ENCODE assay signal across 12 mouse cellular contexts in genomic region chr5:139147178-139148078, GRCm38 (mm10). TPM values are rescaled to one million over a fixed set of nuclear protein-coding genes. Genes with fewer than 3 reads are reported as not detected.
A peak's percentile ranks its signal among the peaks of the same experiment; 100 is the strongest.
DNase-seq lines count a peak whose midpoint lies in the region; ATAC-seq and TF ChIP-seq lines count a peak whose summit lies in the region.
"Had no signal": no experiment of that assay in that cellular context is flagged by ENCODE, and none has a peak within 500 bp of the region (broad histone marks: within the 10 kb centered on the region; RNA-seq: fewer than 3 reads in every experiment).

No protein-coding gene starts in this region.

- no peaks in the 10 kb centered on the region for H3K9me3 ChIP-seq in kidney, embryonic 16.5 days (ENCODE audit: low read length)
- H3K9me3 ChIP-seq: hindbrain, embryonic 12.5 days had no signal

- no peaks in the 10 kb centered on the region for H3K36me3 ChIP-seq in kidney, adult 2 months (ENCODE audit: control insufficient read depth, insufficient read depth, low read length)
- 0 out of 2 replicates have a peak, but pooled peaks cover 9% of the 10 kb centered on the region for H3K36me3 ChIP-seq in kidney, embryonic 16.5 days (ENCODE audit: insufficient read depth, low read length)

- no peak overlapping the region for H3K4me2 ChIP-seq in kidney, embryonic 16.5 days (replicated peaks; ENCODE audit: low read depth, low read length)
- H3K4me2 ChIP-seq: hindbrain, embryonic 12.5 days had no signal

- WGBS in kidney, adult 2 months, result 93% methylated on average over 14 of the region's 14 CpGs
- 91% methylated on average over 14 of the region's 14 CpGs for WGBS in kidney, embryonic 16.5 days

- intact Hi-C loops in gastrocnemius, adult 2 months (cut with DNase I), result no loop called here

- ATAC-seq in kidney, embryonic 16.5 days (ENCODE audit: low FRiP score, low TSS enrichment), result no peak

- no peak overlapping the region for H3K9ac ChIP-seq in kidney, embryonic 16.5 days (replicated peaks; ENCODE audit: low read length)
- H3K9ac ChIP-seq: hindbrain, embryonic 12.5 days had no signal

- H3K4me3 ChIP-seq in kidney, adult 2 months (ENCODE audit: insufficient read depth, low read depth, low read length), result no peak overlapping the region
- no peak overlapping the region for H3K4me3 ChIP-seq in kidney, embryonic 16.5 days (ENCODE audit: low read length)
- H3K4me3 ChIP-seq in gastrocnemius, adult 2 months, result no peak overlapping the region
- H3K4me3 ChIP-seq: hindbrain, embryonic 12.5 days had no signal

- peak overlapping the region; percentile 81; the same call in 1 of the 2 replicates for H3K27ac ChIP-seq in kidney, adult 2 months (ENCODE audit: insufficient read depth, low read depth, low read length)
- no peak overlapping the region for H3K27ac ChIP-seq in kidney, embryonic 16.5 days (ENCODE audit: low read length)
- no peak overlapping the region for H3K27ac ChIP-seq in gastrocnemius, adult 2 months
- H3K27ac ChIP-seq: hindbrain, embryonic 12.5 days had no signal

- peak; percentile 65 for DNase-seq in cerebellum, adult 11-12 months
- no peak for DNase-seq in cerebellum, adult 8-10 months
- no peak for DNase-seq in kidney, adult 2 months
- peak; percentile 40 to 41 for DNase-seq in right cerebral cortex, adult 2 months (ENCODE audit: low spot score in 2 of 2)
- DNase-seq in right cerebral cortex, postnatal 14 days, result no peak
- no peak for DNase-seq in urinary bladder, postnatal 4 days (ENCODE audit: low spot score in 2 of 2)
- no peak for DNase-seq in gastrocnemius, adult 2 months
- DNase-seq: liver; thymus, adult 2 months had no signal

- TF ChIP-seq POLR2A in kidney, adult 2 months (IDR thresholded peaks at IDR 0.05; ENCODE audit: low read depth, low read length), result no peak

- TF ChIP-seq CTCF in kidney, adult 2 months (conservative IDR thresholded peaks at IDR 0.05; ENCODE audit: insufficient read depth, insufficient read length, low read depth, low read length), result no peak
- no peak for TF ChIP-seq CTCF in gastrocnemius, adult 2 months (IDR thresholded peaks at IDR 0.05)

- no peaks in the 10 kb centered on the region for H3K27me3 ChIP-seq in kidney, adult 2 months (replicated peaks; ENCODE audit: control insufficient read depth, insufficient read depth, low read length)
- no peaks in the 10 kb centered on the region for H3K27me3 ChIP-seq in kidney, embryonic 16.5 days (ENCODE audit: insufficient read depth, low read length)
- H3K27me3 ChIP-seq: hindbrain, embryonic 12.5 days; megakaryocyte, embryonic 14.5 days had no signal

- peaks cover 3% of the 10 kb centered on the region; the same call in 1 of the 2 replicates for H3K4me1 ChIP-seq in kidney, adult 2 months (ENCODE audit: control insufficient read depth, insufficient read depth, low read length)
- H3K4me1 ChIP-seq in kidney, embryonic 16.5 days (ENCODE audit: insufficient read depth, low read length), result peaks cover 17% of the 10 kb centered on the region

RNA-seq across cellular contexts. Expression of gene Prkar1b, which starts 2.4 kb away (rescaled TPM):
- polyA plus RNA-seq in kidney, adult 2 months (2012; rRNA removed), result 6.4 and 7.1 TPM in 2 replicates
- polyA plus RNA-seq in kidney, embryonic 16.5 days (2015; fragmentation: Nextera tagmentation; extraction: Ambion mirVana), result 24.6 and 28.8 TPM in 2 replicates
- 1 to 10 TPM in 1 of 2 experiments, under 1 TPM in 1; 0.59 to 1.4 TPM for total RNA-seq in gastrocnemius, adult 2 months (2021)

RNA-seq across cellular contexts. Expression of gene Dnaaf5, which starts 2.6 kb away (rescaled TPM):
- polyA plus RNA-seq in kidney, adult 2 months (2012; rRNA removed), result 16.3 and 17.5 TPM in 2 replicates
- polyA plus RNA-seq in kidney, embryonic 16.5 days (2015; fragmentation: Nextera tagmentation; extraction: Ambion mirVana), result 7.2 and 9.1 TPM in 2 replicates
- total RNA-seq in gastrocnemius, adult 2 months (2021), result 10 to 100 TPM; 14.1 to 16.7 TPM

RNA-seq across cellular contexts. Expression of gene Sun1, which starts 53.0 kb away (rescaled TPM):
- 40.0 and 41.0 TPM in 2 replicates for polyA plus RNA-seq in kidney, adult 2 months (2012; rRNA removed)
- polyA plus RNA-seq in kidney, embryonic 16.5 days (2015; fragmentation: Nextera tagmentation; extraction: Ambion mirVana), result 62.0 and 62.8 TPM in 2 replicates
- 10 to 100 TPM; 39.5 to 43.3 TPM for total RNA-seq in gastrocnemius, adult 2 months (2021)

Comparison
In these comparisons a context has a peak if more than half of its experiments do, and no peak if none do; other contexts are left out.
1. DNase-seq: peak in cerebellum, adult 11-12 months (single experiment) and right cerebral cortex, adult 2 months (2 of 2); none in cerebellum, adult 8-10 months (single experiment), kidney, adult 2 months (single experiment), right cerebral cortex, postnatal 14 days (single experiment), urinary bladder, postnatal 4 days (0 of 2) and gastrocnemius, adult 2 months (single experiment).